Mouse (Mus musculus): Measurements from ENCODE around the gene Fam76a. TPM values are rescaled to one million over a fixed set of nuclear protein-coding genes. Genes with fewer than 3 reads are reported as not detected.
A peak's percentile ranks its signal among the peaks of the same experiment; 100 is the strongest.

Fam76a gene
- polyA plus RNA-seq, 1 experiment from 2014 or later, result 43.3 TPM

DNA sequence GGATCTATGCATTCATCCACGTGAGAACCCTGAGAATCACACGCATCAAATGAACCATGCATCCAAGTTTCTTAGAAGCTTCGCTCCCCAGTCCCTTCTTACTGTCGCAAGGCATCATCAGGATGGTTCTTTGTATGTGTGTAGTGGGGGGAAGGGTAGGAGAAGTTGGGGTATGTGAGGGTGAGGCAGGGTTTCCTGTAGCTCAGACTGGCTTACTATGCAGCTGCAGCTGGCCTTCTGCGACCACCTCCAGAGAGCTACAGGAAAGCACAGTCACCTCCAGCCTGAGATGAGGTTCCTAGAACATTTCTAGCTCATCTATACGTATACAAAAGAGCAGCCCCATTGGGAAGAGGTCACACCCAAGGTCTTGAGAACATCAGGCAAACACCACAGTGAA is 10.2 kb downstream of the Fam76a start:
- Histone ChIP-seq H3K4me2 (replicated peaks; ENCODE audit: low read depth, low read length) (no peak overlapping the region), H3K4me3 (ENCODE audit: low read length) (no peak overlapping the region), H3K9me3 (ENCODE audit: control insufficient read depth, low read length) (no peaks in the 10 kb centered on the region), H3K27ac (ENCODE audit: low read depth, low read length) (no peak overlapping the region), H3K9ac (ENCODE audit: low read depth, low read length) (no peak overlapping the region), H3K27me3 (ENCODE audit: control insufficient read depth, insufficient read depth, low read length) (no peaks in the 10 kb centered on the region), H3K4me1 (ENCODE audit: control insufficient read depth, insufficient read depth, low read length) (no peaks in the 10 kb centered on the region), H3K36me3 (ENCODE audit: control insufficient read depth, insufficient read depth, low read length) (peaks cover 58% of the 10 kb centered on the region)
- 95% methylated on average over 6 of the region's 6 CpGs for WGBS
- no peak for ATAC-seq (ENCODE audit: low FRiP score, low TSS enrichment)

- Histone ChIP-seq H3K4me1 (ENCODE audit: control insufficient read depth, insufficient read depth, low read length) (no peaks in the 10 kb centered on the region), H3K4me3 (ENCODE audit: low read length) (no peak overlapping the region), H3K9ac (ENCODE audit: low read depth, low read length) (no peak overlapping the region), H3K27ac (ENCODE audit: low read depth, low read length) (no peak overlapping the region), H3K36me3 (ENCODE audit: control insufficient read depth, insufficient read depth, low read length) (peaks cover 49% of the 10 kb centered on the region), H3K4me2 (replicated peaks; ENCODE audit: low read depth, low read length) (no peak overlapping the region), H3K9me3 (ENCODE audit: control insufficient read depth, low read length) (no peaks in the 10 kb centered on the region), H3K27me3 (ENCODE audit: control insufficient read depth, insufficient read depth, low read length) (no peaks in the 10 kb centered on the region)
- no peak for ATAC-seq (ENCODE audit: low FRiP score, low TSS enrichment)
- WGBS, result 92% methylated on average over 5 of the region's 5 CpGs
Observed at GRCm38 (mm10) chr4:132905843-132906360, 16.5 kb downstream of the Fam76a start.

DNA sequence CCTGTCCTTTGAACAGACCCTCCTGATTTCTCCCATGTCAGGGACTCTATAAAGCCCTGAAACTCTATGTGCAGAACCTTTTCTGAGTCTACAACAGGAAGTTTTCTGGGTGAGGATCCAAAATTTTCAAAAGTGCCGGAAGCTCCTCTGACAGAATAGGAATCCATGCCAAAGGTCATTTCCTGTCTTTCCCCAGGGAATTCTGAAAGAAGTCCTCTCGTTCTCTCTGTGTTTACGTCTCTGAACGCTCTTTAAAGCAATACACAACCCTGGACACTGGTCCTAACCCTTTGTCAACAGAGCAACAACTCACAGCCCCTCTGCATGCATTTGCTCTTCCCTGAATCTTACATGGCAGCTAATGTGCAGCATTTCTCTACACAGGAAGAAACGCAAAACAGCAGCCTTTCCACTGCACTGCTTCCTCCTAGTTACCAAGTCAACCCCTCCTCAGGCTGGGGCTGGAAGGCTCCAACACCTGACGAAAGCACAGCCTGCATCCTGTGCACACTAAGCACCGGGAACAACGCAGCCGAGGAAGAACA is 17.5 kb downstream of the Fam76a start:
- Histone ChIP-seq H3K27me3 (ENCODE audit: control insufficient read depth, insufficient read depth, low read length) (no peaks in the 10 kb centered on the region), H3K36me3 (ENCODE audit: control insufficient read depth, insufficient read depth, low read length) (peaks cover 41% of the 10 kb centered on the region), H3K9ac (ENCODE audit: low read depth, low read length) (no peak overlapping the region), H3K4me2 (replicated peaks; ENCODE audit: low read depth, low read length) (no peak overlapping the region), H3K27ac (ENCODE audit: low read depth, low read length) (no peak overlapping the region; the same call in 1 of the 2 replicates), H3K4me3 (ENCODE audit: low read length) (no peak overlapping the region), H3K4me1 (ENCODE audit: control insufficient read depth, insufficient read depth, low read length) (no peaks in the 10 kb centered on the region), H3K9me3 (ENCODE audit: control insufficient read depth, low read length) (no peaks in the 10 kb centered on the region)
- ATAC-seq (ENCODE audit: low FRiP score, low TSS enrichment), result no peak
- 62% methylated on average over 9 of the region's 9 CpGs for WGBS

DNA sequence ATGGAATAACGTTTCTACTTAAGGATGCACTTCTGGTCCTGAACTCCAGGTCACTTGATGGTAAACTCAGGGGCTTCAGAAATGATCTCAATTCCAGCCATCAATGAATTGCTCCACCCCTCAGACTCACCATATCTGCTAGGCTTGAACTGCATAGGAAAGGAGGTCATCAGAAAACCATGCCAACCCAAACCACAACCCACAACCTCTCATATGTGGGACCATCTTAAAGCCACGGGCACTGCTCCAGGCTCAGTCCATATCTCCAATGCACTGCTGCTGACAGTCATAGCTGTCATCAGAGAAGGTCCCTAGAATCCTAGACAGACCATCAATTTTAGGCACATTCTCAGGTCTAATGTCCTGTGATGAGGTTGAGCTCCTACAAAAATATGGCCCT is 18.3 kb downstream of the Fam76a start:
- H3K27me3 ChIP-seq (ENCODE audit: control insufficient read depth, insufficient read depth, low read length), result no peaks in the 10 kb centered on the region
- H3K4me3 ChIP-seq (ENCODE audit: low read length), result no peak overlapping the region
- H3K4me1 ChIP-seq (ENCODE audit: control insufficient read depth, insufficient read depth, low read length), result no peaks in the 10 kb centered on the region
- H3K36me3 ChIP-seq (ENCODE audit: control insufficient read depth, insufficient read depth, low read length), result peaks cover 33% of the 10 kb centered on the region
- no peaks in the 10 kb centered on the region for H3K9me3 ChIP-seq (ENCODE audit: control insufficient read depth, low read length)
- no peak overlapping the region for H3K9ac ChIP-seq (ENCODE audit: low read depth, low read length)
- 81% methylated on average over 2 of the region's 2 CpGs for WGBS
- no peak overlapping the region for H3K4me2 ChIP-seq (replicated peaks; ENCODE audit: low read depth, low read length)
- ATAC-seq (ENCODE audit: low FRiP score, low TSS enrichment), result no peak
- H3K27ac ChIP-seq (ENCODE audit: low read depth, low read length), result no peak overlapping the region

DNA sequence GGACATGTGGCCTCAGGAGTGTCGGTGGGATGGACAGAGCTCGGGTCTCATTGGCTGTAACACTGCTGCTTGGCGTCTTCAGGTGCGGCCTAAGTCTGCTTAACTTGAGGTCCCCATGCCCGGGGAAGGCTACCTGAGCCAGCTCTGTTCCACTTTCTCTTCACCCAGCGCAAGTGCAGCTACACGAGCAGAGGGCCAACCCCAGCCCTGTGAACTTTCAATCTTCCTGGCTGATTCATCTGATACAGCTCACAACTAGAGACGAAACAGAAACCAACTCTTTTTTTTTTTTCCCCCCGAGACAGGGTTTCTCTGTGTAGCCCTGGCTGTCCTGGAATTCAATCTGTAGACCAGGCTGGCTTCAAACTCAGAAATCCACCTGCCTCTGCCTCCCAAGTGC is 24.2 kb downstream of the Fam76a start:
- no peak overlapping the region for H3K4me2 ChIP-seq (replicated peaks; ENCODE audit: low read depth, low read length)
- H3K4me3 ChIP-seq (ENCODE audit: low read length), result no peak overlapping the region
- H3K9me3 ChIP-seq (ENCODE audit: control insufficient read depth, low read length), result no peaks in the 10 kb centered on the region
- 0 out of 2 replicates have a peak, but pooled peaks cover 3% of the 10 kb centered on the region for H3K27me3 ChIP-seq (ENCODE audit: control insufficient read depth, insufficient read depth, low read length)
- no peak for ATAC-seq (ENCODE audit: low FRiP score, low TSS enrichment)
- H3K4me1 ChIP-seq (ENCODE audit: control insufficient read depth, insufficient read depth, low read length), result no peaks in the 10 kb centered on the region
- no peak overlapping the region for H3K9ac ChIP-seq (ENCODE audit: low read depth, low read length)
- WGBS, result 83% methylated on average over 9 of the region's 9 CpGs
- no peak overlapping the region for H3K27ac ChIP-seq (ENCODE audit: low read depth, low read length)
- H3K36me3 ChIP-seq (ENCODE audit: control insufficient read depth, insufficient read depth, low read length), result peaks cover 11% of the 10 kb centered on the region

DNA sequence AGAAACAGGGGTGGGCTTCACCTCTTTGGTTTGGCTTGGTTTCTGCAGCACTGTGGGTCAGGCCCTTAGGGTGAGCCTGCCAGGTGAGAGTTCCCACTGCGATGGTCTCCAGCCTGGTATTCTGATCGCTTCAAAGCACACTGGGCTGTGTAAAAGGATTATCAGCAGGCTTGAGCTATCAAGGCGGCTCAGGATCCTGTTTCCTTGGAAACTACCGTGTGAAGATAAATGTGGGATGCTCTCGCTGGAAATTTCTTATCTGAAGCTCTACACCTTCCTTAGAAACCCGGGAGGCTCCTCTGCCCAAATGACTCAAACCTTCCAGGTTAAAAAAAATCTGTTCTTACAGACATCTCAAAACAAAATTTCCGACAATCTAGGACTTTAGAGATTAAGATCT is 28.0 kb downstream of the Fam76a start:
- Histone ChIP-seq H3K9ac (ENCODE audit: low read depth, low read length) (no peak overlapping the region), H3K4me2 (replicated peaks; ENCODE audit: low read depth, low read length) (no peak overlapping the region), H3K27ac (ENCODE audit: low read depth, low read length) (no peak overlapping the region), H3K4me1 (ENCODE audit: control insufficient read depth, insufficient read depth, low read length) (no peaks in the 10 kb centered on the region), H3K4me3 (ENCODE audit: low read length) (no peak overlapping the region), H3K27me3 (ENCODE audit: control insufficient read depth, insufficient read depth, low read length) (0 out of 2 replicates have a peak, but pooled peaks cover 3% of the 10 kb centered on the region), H3K9me3 (ENCODE audit: control insufficient read depth, low read length) (no peaks in the 10 kb centered on the region), H3K36me3 (ENCODE audit: control insufficient read depth, insufficient read depth, low read length) (no peaks in the 10 kb centered on the region)
- no peak for ATAC-seq (ENCODE audit: low FRiP score, low TSS enrichment)
- WGBS, result 25% methylated on average over 7 of the region's 7 CpGs

GRCm38 (mm10) chr4:132884844-132885374 is 37.4 kb downstream of the Fam76a start:
- peaks cover 17% of the 10 kb centered on the region for H3K4me1 ChIP-seq (ENCODE audit: control insufficient read depth, insufficient read depth, low read length)

DNA sequence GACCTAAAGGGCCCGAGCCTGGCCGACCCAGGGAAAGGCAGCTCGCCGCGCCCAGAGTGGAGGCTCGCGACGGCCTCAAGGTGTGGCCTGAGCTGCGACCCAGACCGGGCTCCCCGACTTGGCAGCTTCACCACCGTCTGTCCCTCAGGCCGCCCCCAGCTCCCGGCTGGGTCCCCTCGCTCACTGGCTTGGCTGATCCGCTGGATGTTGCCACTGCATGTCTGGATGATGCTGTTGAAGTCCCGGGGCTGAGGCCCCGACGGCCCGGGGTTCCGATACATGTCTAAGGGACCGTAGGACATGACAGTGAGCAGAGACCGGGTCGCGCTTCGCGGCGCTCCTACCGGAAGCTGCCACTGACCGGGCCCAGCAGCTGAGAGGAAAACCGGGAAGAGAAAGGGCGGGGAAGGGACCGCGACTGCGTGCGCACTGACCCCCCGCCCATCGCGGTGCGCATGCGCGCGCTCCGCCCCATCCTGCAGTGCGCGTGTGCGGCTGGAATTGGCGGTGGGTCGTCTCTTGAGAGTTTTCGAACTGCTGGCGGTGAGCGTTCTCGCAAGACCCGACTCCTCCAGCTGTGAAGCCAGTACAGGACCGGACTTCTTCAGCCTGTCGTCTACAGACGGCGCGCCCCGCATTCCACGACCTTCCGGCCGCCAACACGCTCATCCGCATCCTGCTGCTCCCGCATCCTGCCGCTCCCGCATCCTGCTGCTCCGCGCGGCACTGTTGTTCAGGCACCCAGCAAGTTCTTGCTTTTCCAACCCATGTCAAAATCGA is 38.1 kb downstream of the Fam76a start, which contains the start of gene Stx12:
Gene Stx12, minus strand, starts transcription at position 446 of the 780 bp plus-strand sequence.
- Histone ChIP-seq H3K4me1 (ENCODE audit: control insufficient read depth, insufficient read depth, low read length) (peaks cover 17% of the 10 kb centered on the region), H3K36me3 (ENCODE audit: control insufficient read depth, insufficient read depth, low read length) (no peaks in the 10 kb centered on the region; the same call in 1 of the 2 replicates), H3K27me3 (ENCODE audit: control insufficient read depth, insufficient read depth, low read length) (no peaks in the 10 kb centered on the region), H3K27ac (ENCODE audit: low read depth, low read length) (peak within 1 kb of the TSS; percentile 78), H3K9me3 (ENCODE audit: control insufficient read depth, low read length) (no peaks in the 10 kb centered on the region), H3K4me3 (ENCODE audit: low read length) (peak within 1 kb of the TSS; percentile 84), H3K9ac (ENCODE audit: low read depth, low read length) (peak within 1 kb of the TSS; percentile 93), H3K4me2 (replicated peaks; ENCODE audit: low read depth, low read length) (peak within 1 kb of the TSS; percentile 91)
- ATAC-seq (ENCODE audit: low FRiP score, low TSS enrichment), result peak; percentile 91
- WGBS, result under 1% methylated on average over 69 of the region's 72 CpGs

More at GRCm38 (mm10) chr4:132884844-132885374, 37.4 kb downstream of the Fam76a start:
- Histone ChIP-seq H3K27ac (ENCODE audit: low read depth, low read length) (peak overlapping the region; percentile 77; the same call in 1 of the 2 replicates), H3K4me3 (ENCODE audit: low read length) (peak overlapping the region; percentile 84), H3K36me3 (ENCODE audit: control insufficient read depth, insufficient read depth, low read length) (no peaks in the 10 kb centered on the region; the same call in 1 of the 2 replicates), H3K9ac (ENCODE audit: low read depth, low read length) (peak overlapping the region; percentile 93), H3K9me3 (ENCODE audit: control insufficient read depth, low read length) (no peaks in the 10 kb centered on the region), H3K4me2 (replicated peaks; ENCODE audit: low read depth, low read length) (peak overlapping the region; percentile 91), H3K27me3 (ENCODE audit: control insufficient read depth, insufficient read depth, low read length) (no peaks in the 10 kb centered on the region)
- ATAC-seq (ENCODE audit: low FRiP score, low TSS enrichment), result no peak
- 10% methylated on average over 9 of the region's 9 CpGs for WGBS

Data from kidney, embryonic 14.5 days (tissue).